Mouse (Mus musculus) small intestine, adult 2 months (tissue): ENCODE measurements around the gene Mtus2. TPM values are rescaled to one million over a fixed set of nuclear protein-coding genes. Genes with fewer than 3 reads are reported as not detected.

Source experiments
- H3K27ac ChIP-seq: fragments of 200-500 bp; 2 replicates; pipeline ENCODE4 v1.5.1; 2012; ENCODE audit warnings: low read depth, low read length, control low read depth, inconsistent platforms; ENCODE audit not compliant: insufficient read depth
- H3K27me3 ChIP-seq: fragments of 200-500 bp; 2 replicates; pipeline ENCODE4 v1.6.1; 2012; ENCODE audit warnings: mild to moderate bottlenecking, moderate library complexity, low read length, inconsistent platforms; ENCODE audit not compliant: control insufficient read depth, insufficient read depth
- H3K36me3 ChIP-seq: fragments of 200-500 bp; 2 replicates; pipeline ENCODE4 v1.6.1; 2012; ENCODE audit warnings: mild to moderate bottlenecking, low read length, control low read depth, inconsistent platforms; ENCODE audit not compliant: control insufficient read depth, insufficient read depth
- H3K4me1 ChIP-seq: fragments of 200-500 bp; 2 replicates; pipeline ENCODE4 v1.6.1; 2012; ENCODE audit warnings: low read length, inconsistent platforms, mixed read lengths; ENCODE audit not compliant: control insufficient read depth, insufficient read depth, insufficient read length
- H3K4me3 ChIP-seq: fragments of 200-500 bp; 2 replicates; pipeline ENCODE4 v1.5.1; 2012; ENCODE audit warnings: low read depth, mild to moderate bottlenecking, control low read depth, inconsistent platforms, low read length, moderate library complexity
- CTCF ChIP-seq: fragments of 200-500 bp; IDR thresholded peaks from 2 replicates; pipeline ENCODE4 v1.5.1; 2012; ENCODE audit warnings: low read depth, mild to moderate bottlenecking, control low read depth, inconsistent platforms, low read length, moderate library complexity, mixed read lengths; ENCODE audit not compliant: insufficient replicate concordance, insufficient read length; ENCODE audit errors: extremely low read depth
- POLR2A ChIP-seq: fragments of 200-500 bp; IDR thresholded peaks from 2 replicates; pipeline ENCODE4 v1.6.1; 2012; ENCODE audit warnings: low read depth, mild to moderate bottlenecking, control low read depth, inconsistent platforms, low read length, moderate library complexity
- WGBS: fragments of 180-500 bp; shearing (Covaris S2); methylation state at CpG from one replicate; pipeline ENCODE4 v1.1.7; 2018; 5-methylcytosine and 5-hydroxymethylcytosine counted together
- polyA plus RNA-seq: library from polyadenylated mRNA; depleted of rRNA; stranded (reverse); fragments of >200 nt; gene quantifications from 2 replicates; pipeline ENCODE4 v1.2.3, GENCODE M21; 2012

The Mtus2 gene
- polyA plus RNA-seq, 1 experiment = 1.8 TPM

DNA sequence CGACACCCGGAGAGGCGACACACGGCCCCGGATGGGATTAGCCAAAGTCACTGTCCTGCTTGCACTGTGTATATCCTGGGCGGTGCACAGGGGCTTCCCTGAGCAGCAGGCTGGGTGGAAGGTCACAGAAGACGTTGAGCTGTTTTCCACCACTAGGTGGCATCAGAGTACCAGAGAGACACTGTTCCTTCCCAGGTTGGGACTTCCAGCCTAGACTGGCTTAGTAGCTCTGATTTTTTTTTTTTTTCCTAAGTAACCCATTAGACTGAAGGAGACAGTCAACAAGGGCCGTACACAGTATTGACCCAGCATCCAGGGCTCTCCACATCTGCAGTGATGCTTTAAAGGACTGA lies 375.5 kb downstream of the Mtus2 start:
- 44% methylated on average over 8 of the region's 8 CpGs for WGBS
- TF ChIP-seq CTCF (peak; percentile 75; the same call in 1 of the 2 replicates), POLR2A (no peak)

DNA sequence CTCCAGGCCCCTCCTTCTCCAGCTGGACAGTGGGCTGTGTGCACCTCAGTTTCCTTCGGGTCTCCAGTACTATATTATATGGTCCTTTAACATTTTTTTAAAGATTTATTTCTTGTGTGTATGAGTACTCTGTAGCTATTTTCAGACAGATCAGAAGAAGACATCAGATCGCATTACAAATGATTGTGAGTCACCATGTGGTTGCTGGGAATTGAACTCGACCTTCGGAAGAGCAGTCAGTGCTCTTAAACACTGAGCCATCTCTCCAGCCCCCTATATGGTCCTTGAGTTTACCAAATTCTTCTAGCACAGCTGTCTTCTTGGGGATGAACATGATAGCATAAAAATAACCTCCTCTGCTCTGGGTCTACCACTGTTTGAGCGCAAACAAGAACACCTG lies 382.0 kb downstream of the Mtus2 start:
- WGBS = 86% methylated on average over 5 of the region's 5 CpGs

More for the DNA sequence above, 375.5 kb downstream of the Mtus2 start:
- no peak overlapping the region for H3K4me3 ChIP-seq
- H3K4me1 ChIP-seq = no peaks in the 10 kb centered on the region; the same call in 1 of the 2 replicates
- no peak overlapping the region for H3K27ac ChIP-seq
- no peaks in the 10 kb centered on the region for H3K27me3 ChIP-seq
- peaks cover 34% of the 10 kb centered on the region for H3K36me3 ChIP-seq

DNA sequence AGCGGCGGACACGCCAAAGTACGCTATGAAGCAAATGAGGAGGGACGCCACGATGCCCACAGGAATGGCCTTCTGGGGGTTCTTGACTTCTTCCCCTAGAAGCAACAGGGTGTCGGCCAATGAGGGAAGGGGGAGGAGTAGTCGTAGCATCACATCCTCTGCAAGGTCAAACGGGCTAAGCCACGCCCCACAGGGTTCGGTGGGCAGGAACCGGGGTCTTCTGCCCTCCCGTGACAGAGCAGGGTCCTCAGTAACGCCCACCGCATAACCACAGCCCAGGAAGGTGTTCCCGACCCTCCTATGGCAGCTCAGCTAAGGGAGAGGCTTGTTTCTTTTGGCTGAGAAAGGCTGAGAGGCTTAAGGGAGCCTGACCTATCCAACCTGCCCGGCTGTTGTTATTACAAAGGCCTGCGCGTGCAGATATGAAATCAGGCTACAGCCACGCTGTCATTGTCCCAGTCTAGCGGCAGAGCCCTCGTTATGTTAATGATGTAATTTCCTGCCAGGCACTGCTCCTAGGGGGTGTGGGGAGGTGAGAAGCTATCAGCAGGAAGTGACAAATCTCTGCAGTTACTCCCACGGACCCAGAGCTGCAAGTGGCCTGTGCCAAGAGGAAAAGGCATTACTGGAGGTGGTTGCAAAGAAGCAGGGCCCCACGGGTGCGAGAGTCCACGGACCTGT lies 385.1 kb downstream of the Mtus2 start:
- Histone ChIP-seq H3K27ac (peak overlapping the region; percentile 31; the same call in 1 of the 2 replicates), H3K27me3 (no peaks in the 10 kb centered on the region), H3K4me1 (no peaks in the 10 kb centered on the region), H3K36me3 (peaks cover 46% of the 10 kb centered on the region), H3K4me3 (peak overlapping the region; percentile 30)
- WGBS = 53% methylated on average over 26 of the region's 26 CpGs
- TF ChIP-seq POLR2A = no peak
- no peak for TF ChIP-seq CTCF

More for the DNA sequence above, 382.0 kb downstream of the Mtus2 start:
- no peaks in the 10 kb centered on the region for H3K4me1 ChIP-seq
- TF ChIP-seq POLR2A (no peak), CTCF (no peak)
- no peaks in the 10 kb centered on the region for H3K27me3 ChIP-seq
- H3K4me3 ChIP-seq = no peak overlapping the region
- no peak overlapping the region for H3K27ac ChIP-seq
- H3K36me3 ChIP-seq = peaks cover 41% of the 10 kb centered on the region

DNA sequence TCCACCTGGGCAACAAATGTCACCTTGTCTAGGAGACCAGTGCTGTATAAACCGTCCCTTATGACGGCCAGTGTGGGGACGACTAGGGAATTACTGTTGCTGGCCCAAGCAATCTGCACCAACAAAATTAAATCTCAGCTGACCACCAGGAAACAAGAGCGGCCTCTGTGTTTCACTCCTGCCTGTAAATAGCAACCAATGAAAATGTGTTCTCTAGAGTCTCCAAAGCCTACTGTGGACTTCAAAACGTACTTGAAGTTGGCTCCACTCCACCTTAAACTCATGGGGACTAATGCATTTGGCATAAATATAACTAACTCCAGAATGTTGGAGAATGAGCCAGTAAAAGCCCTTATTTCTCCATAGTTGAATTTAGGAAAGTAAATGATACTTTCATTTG lies 387.3 kb downstream of the Mtus2 start:
- WGBS = 82% methylated on average over 5 of the region's 5 CpGs
- Histone ChIP-seq H3K36me3 (peaks cover 44% of the 10 kb centered on the region), H3K4me3 (no peak overlapping the region), H3K27ac (no peak overlapping the region), H3K4me1 (no peaks in the 10 kb centered on the region), H3K27me3 (no peaks in the 10 kb centered on the region)
- TF ChIP-seq POLR2A = no peak
- no peak for TF ChIP-seq CTCF

DNA sequence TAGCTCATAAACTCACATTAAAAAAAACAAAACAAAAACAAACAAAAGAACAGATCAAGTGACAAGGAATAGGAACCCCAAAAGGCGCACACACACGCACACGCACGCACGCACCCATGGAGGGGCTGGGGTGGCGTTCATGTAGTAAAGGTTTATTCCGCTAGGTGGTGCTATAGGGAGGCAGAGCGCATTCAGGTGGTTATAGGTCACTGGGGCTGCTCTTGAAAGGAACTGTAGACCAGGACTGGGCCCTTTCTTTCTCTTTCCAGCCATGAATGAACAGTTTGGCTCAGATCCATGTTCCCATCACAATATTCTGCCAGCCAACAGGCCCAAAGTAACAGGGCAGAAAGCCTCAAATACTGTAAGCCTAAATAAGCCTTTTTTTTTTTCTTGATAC lies 389.4 kb downstream of the Mtus2 start:
- no peak overlapping the region for H3K4me3 ChIP-seq
- H3K36me3 ChIP-seq = peaks cover 41% of the 10 kb centered on the region
- no peak overlapping the region for H3K27ac ChIP-seq
- WGBS = 87% methylated on average over 8 of the region's 8 CpGs
- no peaks in the 10 kb centered on the region for H3K27me3 ChIP-seq
- TF ChIP-seq POLR2A (no peak), CTCF (peak; percentile 64; the same call in 1 of the 2 replicates)
- H3K4me1 ChIP-seq = no peaks in the 10 kb centered on the region

DNA sequence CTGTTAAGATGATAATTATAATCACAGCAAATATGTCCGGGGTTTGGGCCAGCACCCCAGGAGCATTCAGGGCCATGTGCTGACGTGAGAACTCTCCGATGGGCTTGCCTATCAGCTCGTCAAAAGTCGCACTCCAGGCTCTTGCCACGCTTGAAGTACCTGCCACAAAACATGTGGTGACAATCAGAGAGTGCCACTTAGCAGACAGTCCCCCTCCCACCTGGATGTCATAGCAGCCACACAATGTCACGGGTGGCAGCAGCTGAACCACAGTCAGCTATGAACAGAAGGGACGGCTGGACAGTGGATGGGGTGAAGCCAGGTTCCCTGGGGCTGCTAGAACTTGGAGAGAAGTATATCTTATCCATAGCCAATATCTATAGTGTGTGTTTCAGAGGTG lies 391.0 kb downstream of the Mtus2 start:
- Histone ChIP-seq H3K27me3 (no peaks in the 10 kb centered on the region), H3K4me1 (no peaks in the 10 kb centered on the region), H3K36me3 (peaks cover 46% of the 10 kb centered on the region), H3K4me3 (no peak overlapping the region), H3K27ac (no peak overlapping the region)
- WGBS = 88% methylated on average over 8 of the region's 8 CpGs
- no peak for TF ChIP-seq CTCF
- TF ChIP-seq POLR2A = no peak

DNA sequence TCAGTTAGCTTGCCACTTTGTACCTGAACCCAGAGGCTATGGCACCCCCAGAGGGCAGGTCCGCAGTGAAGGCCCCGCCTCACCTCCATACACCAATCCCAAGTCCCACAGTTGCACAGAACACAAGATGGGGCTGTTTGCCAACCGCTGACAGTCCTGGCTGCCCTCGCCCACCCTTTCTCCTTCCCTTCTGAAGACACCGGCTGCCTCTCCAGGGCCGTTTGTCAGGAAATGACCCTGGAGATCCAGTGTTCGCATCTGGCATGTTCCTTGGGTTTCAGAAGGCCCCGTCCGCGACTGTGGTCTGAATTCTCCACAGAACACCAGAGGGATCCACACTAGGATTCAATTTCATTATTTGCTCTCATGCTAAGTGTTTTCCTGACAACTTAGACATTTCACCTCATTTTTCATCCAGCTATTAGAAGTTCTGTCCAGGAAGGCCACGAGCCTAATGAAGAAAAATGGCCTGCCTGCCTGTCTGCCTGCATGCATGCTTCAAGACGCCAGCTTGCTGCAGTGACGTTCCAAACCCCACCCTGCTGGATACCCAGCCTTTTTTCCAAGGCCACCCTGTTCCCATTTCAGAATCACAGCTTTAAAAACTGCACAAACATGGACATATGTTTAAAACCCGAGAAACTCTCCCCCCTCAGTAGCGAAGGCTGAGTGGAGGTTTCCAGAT lies 392.3 kb downstream of the Mtus2 start:
- no peak overlapping the region for H3K4me3 ChIP-seq
- peaks cover 38% of the 10 kb centered on the region for H3K36me3 ChIP-seq
- TF ChIP-seq POLR2A (no peak), CTCF (no peak)
- 72% methylated on average over 15 of the region's 15 CpGs for WGBS
- H3K4me1 ChIP-seq = no peaks in the 10 kb centered on the region
- no peaks in the 10 kb centered on the region for H3K27me3 ChIP-seq
- no peak overlapping the region for H3K27ac ChIP-seq
